Mouse (Mus musculus) limb, embryonic 14.5 days (tissue): ENCODE results near the gene Rflna. TPM values are rescaled to one million over a fixed set of nuclear protein-coding genes. Genes with fewer than 3 reads are reported as not detected.
A peak's percentile ranks its signal among the peaks of the same experiment; 100 is the strongest.

Experiments used
- ATAC-seq: fragments of 200-750 bp; cut with Nextera tagmentation; 2 replicates; pipeline ENCODE4 v1.8.0; 2017; ENCODE audit warnings: low read depth, moderate number of reproducible peaks, moderate TSS enrichment; ENCODE audit not compliant: low FRiP score
- DNase-seq: peaks from one replicate; pipeline ENCODE4 v3.0.0-alpha.2; 2015; ENCODE audit warnings: low spot score
- H3K27ac ChIP-seq: fragments of 300-500 bp; sonication (generic); replicated peaks from 2 replicates; pipeline ENCODE4 v1.5.1; 2014; ENCODE audit warnings: low read depth, mild to moderate bottlenecking, low read length, moderate library complexity, mixed read lengths
- H3K27me3 ChIP-seq: fragments of 300-500 bp; sonication (generic); 2 replicates; pipeline ENCODE4 v1.6.1; 2014; ENCODE audit warnings: low read length, mixed read lengths; ENCODE audit not compliant: control insufficient read depth, insufficient read depth
- H3K36me3 ChIP-seq: fragments of 300-500 bp; sonication (generic); 2 replicates; pipeline ENCODE4 v1.6.1; 2014; ENCODE audit warnings: mild to moderate bottlenecking, low read length, moderate library complexity, mixed read lengths; ENCODE audit not compliant: control insufficient read depth, insufficient read depth
- H3K4me1 ChIP-seq: fragments of 300-500 bp; sonication (generic); 2 replicates; pipeline ENCODE4 v1.6.1; 2014; ENCODE audit warnings: antibody characterized with exemption, low read length, mixed read lengths; ENCODE audit not compliant: control insufficient read depth, insufficient read depth
- H3K4me2 ChIP-seq: fragments of 300-500 bp; sonication (generic); replicated peaks from 2 replicates; pipeline ENCODE4 v1.6.1; 2014; ENCODE audit warnings: low read depth, mild to moderate bottlenecking, low read length, moderate library complexity; ENCODE audit not compliant: severe bottlenecking
- H3K4me3 ChIP-seq: fragments of 300-500 bp; sonication (generic); replicated peaks from 2 replicates; pipeline ENCODE4 v1.5.1; 2014; ENCODE audit warnings: low read length
- H3K9ac ChIP-seq: fragments of 300-500 bp; sonication (generic); 2 replicates; pipeline ENCODE4 v1.6.1; 2014; ENCODE audit warnings: mild to moderate bottlenecking, low read depth, low read length, moderate library complexity; ENCODE audit not compliant: severe bottlenecking
- H3K9me3 ChIP-seq: fragments of 300-500 bp; sonication (generic); 2 replicates; pipeline ENCODE4 v1.6.1; 2016; ENCODE audit warnings: low read length; ENCODE audit not compliant: control insufficient read depth
- POLR2A ChIP-seq: fragments of 200-500 bp; IDR thresholded peaks from 2 replicates; pipeline ENCODE4 v1.8.0; 2012; ENCODE audit warnings: inconsistent platforms, mild to moderate bottlenecking, moderate library complexity, borderline replicate concordance; ENCODE audit not compliant: insufficient read depth, insufficient read length; ENCODE audit errors: extremely low read depth
- WGBS: fragments of 180-500 bp; shearing (Covaris S2); extraction: QIAGEN DNeasy Blood & Tissue Kit; methylation state at CpG from one replicate; pipeline ENCODE4 v1.1.7; 2014; 5-methylcytosine and 5-hydroxymethylcytosine counted together
- polyA plus RNA-seq, 2 experiments: library from polyadenylated mRNA; depleted of rRNA in 1 of 2; stranded (reverse) in 1 of 2; unstranded in 1 of 2; fragments of >200 nt; fragmentation: Nextera tagmentation in 1 of 2; extraction: Ambion mirVana in 1 of 2; gene quantifications; 2 replicates each; pipeline versions ENCODE4 v1.2.1 to v1.2.3; 2012 to 2014

Gene Rflna
- polyA plus RNA-seq (2012; rRNA removed) = 107 and 154 TPM in 2 replicates
- 47.4 and 55.8 TPM in 2 replicates for polyA plus RNA-seq (2014; fragmentation: Nextera tagmentation; extraction: Ambion mirVana)

DNA sequence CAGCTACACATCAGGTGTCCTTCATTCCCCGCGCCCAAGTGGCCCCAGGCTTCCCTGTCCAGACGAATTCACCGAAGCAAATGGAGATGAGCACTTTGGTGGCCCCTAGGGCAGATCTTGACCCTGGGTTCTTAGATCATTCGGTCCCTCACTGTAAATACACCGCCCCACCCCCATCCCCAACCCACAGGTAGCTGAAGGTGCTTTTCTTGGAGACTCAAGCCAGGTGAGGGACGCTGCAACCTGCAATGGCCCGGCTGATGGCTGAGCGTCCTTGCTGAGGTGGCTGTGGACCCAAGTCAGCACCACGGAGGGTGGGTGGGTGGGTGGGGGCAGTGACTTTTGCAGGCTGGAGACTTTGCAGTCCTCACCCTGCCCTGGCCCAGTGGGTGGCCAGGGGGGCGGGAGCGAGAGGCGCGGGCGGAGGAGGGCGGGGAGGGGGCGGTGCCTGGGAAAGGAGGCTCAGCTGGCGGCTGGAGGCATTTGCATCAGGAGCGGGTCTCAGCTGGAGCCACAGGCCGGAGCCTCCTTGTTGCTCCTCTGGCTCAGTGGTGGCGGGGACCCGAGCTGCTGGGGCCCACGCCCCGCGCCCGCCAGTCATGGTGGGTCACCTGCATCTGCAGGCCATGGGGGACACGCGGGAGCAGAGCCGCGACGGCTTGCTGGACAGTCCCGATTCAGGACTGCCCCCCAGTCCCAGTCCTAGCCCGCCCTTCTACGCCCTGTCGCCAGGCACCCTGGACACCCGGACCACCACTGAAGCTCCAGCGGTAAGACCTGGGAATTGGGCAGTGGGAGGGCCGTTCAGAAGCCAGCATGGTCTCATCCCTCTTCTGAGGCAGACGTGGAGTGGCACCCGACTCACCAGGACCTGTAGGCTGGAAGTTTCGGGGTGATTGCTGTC is at the start of gene Rflna:
Rflna (plus strand) TSS at position 253 of the 904 bp plus-strand sequence.
- Histone ChIP-seq H3K27me3 (no peaks in the 10 kb centered on the region), H3K9ac (peak within 1 kb of the TSS; percentile 67), H3K4me1 (peaks cover 35% of the 10 kb centered on the region), H3K9me3 (no peaks in the 10 kb centered on the region), H3K4me2 (peak within 1 kb of the TSS; percentile 73), H3K36me3 (no peaks in the 10 kb centered on the region), H3K4me3 (peak within 1 kb of the TSS; percentile 59), H3K27ac (peak within 1 kb of the TSS; percentile 61)
- WGBS = 3% methylated on average over 24 of the region's 41 CpGs
- DNase-seq = peak; percentile 69
- peak; percentile 75 for ATAC-seq
- TF ChIP-seq POLR2A = no peak

DNA sequence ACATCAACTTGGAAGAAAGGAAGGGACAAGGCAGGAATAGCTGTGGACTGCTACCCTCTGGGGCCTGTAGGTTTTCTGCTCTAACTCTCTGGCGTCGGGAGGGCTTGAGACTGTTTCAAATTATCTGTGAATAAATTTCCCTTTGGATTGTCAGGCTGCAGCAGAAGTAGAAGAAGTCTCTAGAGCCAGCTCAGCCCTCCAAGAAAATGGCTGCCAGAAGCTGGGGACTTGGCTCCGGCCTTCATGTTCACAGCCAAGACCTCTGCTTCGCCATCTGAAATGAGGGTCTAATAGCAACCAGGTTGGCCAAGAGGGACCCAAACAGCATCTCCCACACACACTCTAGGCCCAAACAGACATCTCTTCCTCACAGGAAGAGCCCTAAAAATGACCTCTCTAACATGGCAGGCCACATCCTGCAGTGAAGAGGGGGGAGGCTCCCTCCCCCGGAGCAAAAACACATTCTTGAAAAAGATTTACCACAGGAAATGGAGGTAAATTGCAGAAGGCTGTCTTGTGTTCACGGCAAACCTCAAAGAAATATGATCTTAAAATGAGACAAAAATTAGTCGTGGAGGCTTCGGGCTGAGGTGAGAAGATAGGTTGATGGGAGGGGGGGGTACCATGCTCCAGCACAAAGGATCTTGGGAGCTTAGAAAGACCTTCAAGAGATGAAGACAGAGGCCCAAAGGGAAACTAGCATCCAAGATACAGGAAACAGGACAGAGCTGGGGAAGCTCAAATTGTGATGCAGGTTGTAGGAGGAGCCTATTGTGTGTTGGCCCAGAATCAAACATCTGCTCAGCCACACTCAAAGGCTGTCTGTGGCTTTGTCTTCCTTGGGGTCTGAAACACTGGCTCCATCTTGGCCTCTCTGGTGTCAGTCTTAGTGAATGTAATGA is 48.4 kb upstream of the Rflna start:
- Histone ChIP-seq H3K4me2 (no peak overlapping the region), H3K4me3 (no peak overlapping the region), H3K4me1 (peaks cover 56% of the 10 kb centered on the region), H3K9me3 (peaks cover 7% of the 10 kb centered on the region; the same call in 1 of the 2 replicates), H3K27ac (peak overlapping the region; percentile 74), H3K27me3 (no peaks in the 10 kb centered on the region), H3K9ac (no peak overlapping the region), H3K36me3 (no peaks in the 10 kb centered on the region)
- TF ChIP-seq POLR2A = no peak
- ATAC-seq = peak; percentile 24; the same call in 1 of the 2 replicates
- peak; percentile 59 for DNase-seq
- 41% methylated on average over 8 of the region's 8 CpGs for WGBS

GRCm38 (mm10) chr5:124957491-124957890 is 45.5 kb upstream of the Rflna start:
- Histone ChIP-seq H3K4me2 (no peak overlapping the region), H3K27me3 (no peaks in the 10 kb centered on the region), H3K4me1 (peaks cover 53% of the 10 kb centered on the region), H3K4me3 (no peak overlapping the region), H3K27ac (no peak overlapping the region), H3K36me3 (no peaks in the 10 kb centered on the region), H3K9me3 (peaks cover 7% of the 10 kb centered on the region; the same call in 1 of the 2 replicates), H3K9ac (no peak overlapping the region)
- WGBS = 83% methylated on average over 5 of the region's 5 CpGs
- DNase-seq (no peak), ATAC-seq (no peak)
- no peak for TF ChIP-seq POLR2A

GRCm38 (mm10) chr5:124959099-124959498 is 43.9 kb upstream of the Rflna start:
- 93% methylated on average over 4 of the region's 4 CpGs for WGBS
- Histone ChIP-seq H3K27ac (no peak overlapping the region), H3K4me2 (no peak overlapping the region), H3K9me3 (peaks cover 7% of the 10 kb centered on the region; the same call in 1 of the 2 replicates), H3K27me3 (no peaks in the 10 kb centered on the region), H3K36me3 (no peaks in the 10 kb centered on the region), H3K4me3 (no peak overlapping the region), H3K4me1 (peaks cover 53% of the 10 kb centered on the region), H3K9ac (no peak overlapping the region)
- no peak for ATAC-seq
- DNase-seq = no peak
- TF ChIP-seq POLR2A = no peak

DNA sequence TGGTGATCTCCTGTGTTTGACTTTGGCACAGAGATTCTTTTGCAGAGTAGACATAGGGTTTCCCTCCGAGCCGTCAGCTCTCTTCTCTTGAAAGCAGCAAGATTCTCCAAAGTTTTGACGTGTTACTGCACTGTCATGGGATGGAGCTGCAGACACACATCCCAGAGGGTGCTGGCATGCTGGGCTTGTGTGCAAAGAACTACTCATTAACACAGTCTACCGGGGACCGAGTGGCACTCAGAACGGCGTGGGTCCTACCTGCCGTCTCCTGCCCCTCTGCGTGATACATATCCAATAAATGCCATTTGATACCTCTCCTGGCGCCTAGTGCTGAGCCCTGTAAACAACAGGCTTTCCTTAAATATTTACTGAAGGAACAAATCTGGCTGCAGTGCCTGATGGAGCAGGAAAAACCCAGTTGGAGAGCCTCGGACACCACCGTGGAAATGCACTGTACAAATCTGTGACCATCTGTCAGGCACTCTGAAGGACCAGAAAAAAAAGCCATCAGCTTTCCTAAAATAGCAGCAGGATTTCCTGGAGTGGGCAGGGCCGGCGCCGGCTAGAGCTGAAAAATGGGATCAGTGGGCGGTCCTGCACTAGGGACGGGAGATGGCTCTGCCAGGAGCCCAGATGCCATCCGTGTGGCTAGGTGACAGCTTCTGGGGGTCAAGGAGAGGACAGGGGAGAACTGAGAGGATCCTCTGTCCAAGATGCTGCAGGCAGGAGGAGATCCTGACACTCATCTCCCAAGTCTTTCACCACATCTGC is 42.7 kb upstream of the Rflna start:
- H3K4me1 ChIP-seq = peaks cover 45% of the 10 kb centered on the region
- peak; percentile 61 for ATAC-seq
- H3K4me2 ChIP-seq = peak overlapping the region; percentile 35
- 21% methylated on average over 18 of the region's 18 CpGs for WGBS
- no peaks in the 10 kb centered on the region for H3K27me3 ChIP-seq
- H3K9me3 ChIP-seq = peaks cover 7% of the 10 kb centered on the region; the same call in 1 of the 2 replicates
- no peak for TF ChIP-seq POLR2A
- H3K27ac ChIP-seq = peak overlapping the region; percentile 75
- peak overlapping the region; percentile 7; the same call in 1 of the 2 replicates for H3K4me3 ChIP-seq
- DNase-seq = peak; percentile 76
- no peaks in the 10 kb centered on the region for H3K36me3 ChIP-seq
- H3K9ac ChIP-seq = no peak overlapping the region
